Mouse (Mus musculus): ENCODE results near the gene Unkl.

GRCm38 (mm10) chr17:25243131-25243780 lies 55.1 kb downstream of the Unkl start:
- TF ChIP-seq CTCF (IDR thresholded peaks at IDR 0.05; ENCODE audit: low read depth) (peak; percentile 39; the same call in 1 of the 2 replicates), EP300 (IDR thresholded peaks at IDR 0.05; ENCODE audit: low read depth) (no peak)

All from liver, embryonic 14.5 days (tissue).